Mouse (Mus musculus): ENCODE measurements around the gene Rbks. TPM values are rescaled to one million over a fixed set of nuclear protein-coding genes. Genes with fewer than 3 reads are reported as not detected.

Rbks gene
- 1.7 and 3.0 TPM in 2 replicates for polyA plus RNA-seq (2016; fragmentation: Nextera tagmentation; extraction: Ambion mirVana)

DNA sequence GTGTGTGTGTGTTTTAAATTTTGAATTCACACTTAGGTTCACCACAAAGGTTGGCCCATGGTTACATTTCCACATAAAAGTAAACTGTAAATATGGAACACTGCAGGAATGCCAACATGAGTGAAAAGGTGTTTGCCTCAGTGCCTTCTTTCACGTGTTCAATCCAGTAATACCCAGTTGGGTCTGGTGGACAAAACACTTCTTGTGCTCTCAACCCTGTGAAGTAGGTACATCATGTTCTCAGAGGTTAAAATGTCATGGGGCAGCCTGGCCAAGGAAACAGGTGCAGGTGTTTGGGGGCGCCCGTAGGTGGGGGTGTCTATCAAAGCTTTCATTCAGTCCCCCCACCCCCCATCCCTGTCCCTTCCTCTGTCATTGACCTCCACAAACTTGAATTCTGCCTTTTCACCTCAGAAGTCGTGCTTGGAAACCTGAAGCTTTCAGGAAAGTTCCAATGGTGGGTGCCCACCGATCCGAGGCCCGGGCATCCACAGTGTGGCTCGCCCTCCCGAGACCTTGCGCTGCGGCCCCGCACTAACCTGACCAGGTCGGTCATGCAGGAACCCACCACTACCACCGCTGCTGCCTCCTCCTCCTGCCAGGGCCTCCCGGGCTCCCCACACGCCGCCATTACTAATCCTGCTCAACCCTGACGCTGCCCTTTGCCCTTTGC lies at the start of gene Rbks:
Gene Rbks (minus strand): TSS at position 657 of the 673 bp plus-strand sequence.
- no peaks in the 10 kb centered on the region; the same call in 1 of the 2 replicates for H3K4me1 ChIP-seq (replicated peaks)
- peak within 1 kb of the TSS; percentile 76 for H3K4me3 ChIP-seq (replicated peaks)
- no peaks in the 10 kb centered on the region for H3K9me3 ChIP-seq
- 6% methylated on average over 18 of the region's 18 CpGs for WGBS
- H3K27me3 ChIP-seq: no peaks in the 10 kb centered on the region
- ATAC-seq (ENCODE audit: insufficient number of reproducible peaks, insufficient read depth, low FRiP score, low TSS enrichment, low read depth): peak; percentile 8; the same call in 1 of the 2 replicates
- peak within 1 kb of the TSS; percentile 74 for H3K4me2 ChIP-seq
- peak within 1 kb of the TSS; percentile 87 for H3K27ac ChIP-seq
- peak within 1 kb of the TSS; percentile 79 for H3K9ac ChIP-seq (replicated peaks)
- no peaks in the 10 kb centered on the region for H3K36me3 ChIP-seq

GRCm38 (mm10) chr5:31742521-31743031 lies 45.1 kb upstream of the Rbks start:
- Histone ChIP-seq H3K9ac (replicated peaks) (no peak overlapping the region), H3K4me2 (no peak overlapping the region), H3K4me3 (replicated peaks) (no peak overlapping the region), H3K36me3 (no peaks in the 10 kb centered on the region), H3K4me1 (replicated peaks) (no peaks in the 10 kb centered on the region), H3K27me3 (no peaks in the 10 kb centered on the region), H3K27ac (no peak overlapping the region), H3K9me3 (no peaks in the 10 kb centered on the region)
- WGBS: 34% methylated on average over 4 of the region's 4 CpGs
- ATAC-seq (ENCODE audit: insufficient number of reproducible peaks, insufficient read depth, low FRiP score, low TSS enrichment, low read depth): no peak

- H3K4me2 ChIP-seq: no peak overlapping the region
- no peak overlapping the region for H3K9ac ChIP-seq (replicated peaks)
- WGBS: 98% methylated on average over 1 of the region's 1 CpGs
- no peaks in the 10 kb centered on the region for H3K4me1 ChIP-seq (replicated peaks)
- H3K9me3 ChIP-seq: no peaks in the 10 kb centered on the region
- no peaks in the 10 kb centered on the region for H3K36me3 ChIP-seq
- H3K27ac ChIP-seq: no peak overlapping the region
- no peak for ATAC-seq (ENCODE audit: insufficient number of reproducible peaks, insufficient read depth, low FRiP score, low TSS enrichment, low read depth)
- H3K4me3 ChIP-seq (replicated peaks): no peak overlapping the region
- H3K27me3 ChIP-seq: no peaks in the 10 kb centered on the region
Measured at GRCm38 (mm10) chr5:31741931-31742330, 44.5 kb upstream of the Rbks start.

DNA sequence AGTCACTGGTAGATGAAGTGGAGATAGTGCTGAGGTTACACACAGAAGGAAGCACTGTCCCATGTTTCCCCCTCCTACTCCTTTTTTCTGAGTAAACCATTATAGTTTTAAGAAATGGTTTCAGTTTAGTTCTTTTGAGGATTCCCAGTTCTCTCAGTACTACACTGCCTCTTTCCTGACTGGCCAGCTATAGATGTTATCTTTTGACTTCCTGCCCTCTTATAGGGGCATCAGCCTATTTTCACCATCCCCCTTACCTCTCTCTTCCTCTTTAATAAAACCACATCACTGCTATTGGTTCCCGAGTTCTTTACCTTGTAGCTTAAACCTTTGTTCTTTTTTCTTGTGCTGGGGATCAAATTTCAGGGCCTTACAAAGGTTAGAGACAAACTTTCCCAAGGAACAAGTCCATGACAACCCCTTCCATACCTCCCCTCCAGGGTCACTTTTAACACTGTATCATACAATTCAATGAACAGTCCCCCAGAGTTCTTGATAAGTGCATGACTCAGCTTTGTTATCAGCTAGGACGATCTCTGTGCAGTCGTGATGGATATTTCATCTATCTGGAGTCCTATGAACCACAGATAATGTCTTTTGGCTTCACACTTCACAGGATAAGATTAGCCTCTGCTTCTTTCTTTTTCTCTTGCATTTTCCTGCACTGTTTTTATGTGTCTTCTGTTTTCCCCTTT lies 35.4 kb upstream of the Rbks start:
- Histone ChIP-seq H3K27ac (no peak overlapping the region), H3K9ac (replicated peaks) (no peak overlapping the region), H3K36me3 (no peaks in the 10 kb centered on the region), H3K4me2 (no peak overlapping the region), H3K4me1 (replicated peaks) (no peaks in the 10 kb centered on the region; the same call in 1 of the 2 replicates), H3K4me3 (replicated peaks) (no peak overlapping the region), H3K27me3 (no peaks in the 10 kb centered on the region), H3K9me3 (no peaks in the 10 kb centered on the region)
- WGBS: 45% methylated on average over 3 of the region's 3 CpGs
- ATAC-seq (ENCODE audit: insufficient number of reproducible peaks, insufficient read depth, low FRiP score, low TSS enrichment, low read depth): no peak

DNA sequence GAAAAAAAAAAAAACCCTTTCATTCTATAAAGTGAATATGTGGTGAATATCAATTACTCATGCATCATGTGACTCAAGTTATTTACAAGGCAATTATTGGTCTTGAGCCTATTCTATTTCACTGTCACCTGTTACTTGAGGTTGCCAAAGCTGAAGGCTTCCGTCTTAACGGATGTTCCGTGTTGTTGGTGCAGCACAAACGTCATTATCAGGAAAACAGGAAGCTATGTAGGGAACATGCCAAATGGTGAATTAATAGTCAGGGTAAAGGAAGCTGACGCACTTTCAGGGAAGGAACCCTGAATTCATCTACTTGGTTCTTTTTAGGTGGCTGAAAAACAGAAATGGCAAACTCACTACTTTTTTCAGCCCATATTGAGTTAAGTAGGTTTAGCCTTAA lies 30.0 kb upstream of the Rbks start:
- ATAC-seq (ENCODE audit: insufficient number of reproducible peaks, insufficient read depth, low FRiP score, low TSS enrichment, low read depth): no peak
- H3K36me3 ChIP-seq: no peaks in the 10 kb centered on the region
- no peaks in the 10 kb centered on the region for H3K27me3 ChIP-seq
- no peaks in the 10 kb centered on the region for H3K4me1 ChIP-seq (replicated peaks)
- no peak overlapping the region for H3K27ac ChIP-seq
- H3K4me2 ChIP-seq: no peak overlapping the region
- no peaks in the 10 kb centered on the region for H3K9me3 ChIP-seq
- H3K4me3 ChIP-seq (replicated peaks): no peak overlapping the region
- WGBS: 86% methylated on average over 5 of the region's 5 CpGs
- no peak overlapping the region for H3K9ac ChIP-seq (replicated peaks)

DNA sequence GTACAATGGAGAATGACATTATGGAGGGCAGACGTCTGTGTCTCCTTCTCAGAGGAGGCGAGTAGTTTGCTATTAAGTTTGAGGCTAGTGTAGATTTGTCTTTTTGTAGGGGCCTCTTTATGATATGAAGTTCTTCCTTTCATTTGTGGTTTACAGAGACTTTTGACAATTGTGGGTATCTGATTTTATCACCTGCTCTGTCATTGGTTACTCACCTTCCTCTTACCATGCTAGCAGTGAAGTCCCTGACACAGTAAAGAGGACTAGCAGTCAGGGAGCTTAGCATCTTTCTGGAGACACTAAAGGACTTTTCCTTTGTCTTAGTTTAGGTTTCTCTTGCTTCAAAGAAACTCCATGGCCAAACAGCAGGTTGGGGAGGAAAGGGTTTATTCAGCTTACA lies 28.5 kb upstream of the Rbks start:
- Histone ChIP-seq H3K4me3 (replicated peaks) (no peak overlapping the region), H3K27me3 (no peaks in the 10 kb centered on the region), H3K4me1 (replicated peaks) (no peaks in the 10 kb centered on the region), H3K4me2 (no peak overlapping the region), H3K9ac (replicated peaks) (no peak overlapping the region), H3K9me3 (no peaks in the 10 kb centered on the region), H3K36me3 (no peaks in the 10 kb centered on the region), H3K27ac (no peak overlapping the region)
- ATAC-seq (ENCODE audit: insufficient number of reproducible peaks, insufficient read depth, low FRiP score, low TSS enrichment, low read depth): no peak
- WGBS: 91% methylated on average over 2 of the region's 2 CpGs

- no peaks in the 10 kb centered on the region for H3K9me3 ChIP-seq
- H3K9ac ChIP-seq (replicated peaks): no peak overlapping the region
- H3K27ac ChIP-seq: no peak overlapping the region
- H3K27me3 ChIP-seq: no peaks in the 10 kb centered on the region
- no peak overlapping the region for H3K4me3 ChIP-seq (replicated peaks)
- H3K36me3 ChIP-seq: no peaks in the 10 kb centered on the region
- 80% methylated on average over 6 of the region's 6 CpGs for WGBS
- ATAC-seq (ENCODE audit: insufficient number of reproducible peaks, insufficient read depth, low FRiP score, low TSS enrichment, low read depth): no peak
- no peak overlapping the region for H3K4me2 ChIP-seq
- H3K4me1 ChIP-seq (replicated peaks): no peaks in the 10 kb centered on the region
Measured at GRCm38 (mm10) chr5:31724519-31724918, 27.1 kb upstream of the Rbks start.

- Histone ChIP-seq H3K9me3 (no peaks in the 10 kb centered on the region), H3K9ac (replicated peaks) (no peak overlapping the region), H3K27me3 (no peaks in the 10 kb centered on the region), H3K4me1 (replicated peaks) (no peaks in the 10 kb centered on the region), H3K4me2 (no peak overlapping the region), H3K27ac (no peak overlapping the region), H3K36me3 (no peaks in the 10 kb centered on the region), H3K4me3 (replicated peaks) (no peak overlapping the region)
- WGBS: 57% methylated on average over 4 of the region's 4 CpGs
- ATAC-seq (ENCODE audit: insufficient number of reproducible peaks, insufficient read depth, low FRiP score, low TSS enrichment, low read depth): no peak
Measured at GRCm38 (mm10) chr5:31715486-31716150, 18.2 kb upstream of the Rbks start.

DNA sequence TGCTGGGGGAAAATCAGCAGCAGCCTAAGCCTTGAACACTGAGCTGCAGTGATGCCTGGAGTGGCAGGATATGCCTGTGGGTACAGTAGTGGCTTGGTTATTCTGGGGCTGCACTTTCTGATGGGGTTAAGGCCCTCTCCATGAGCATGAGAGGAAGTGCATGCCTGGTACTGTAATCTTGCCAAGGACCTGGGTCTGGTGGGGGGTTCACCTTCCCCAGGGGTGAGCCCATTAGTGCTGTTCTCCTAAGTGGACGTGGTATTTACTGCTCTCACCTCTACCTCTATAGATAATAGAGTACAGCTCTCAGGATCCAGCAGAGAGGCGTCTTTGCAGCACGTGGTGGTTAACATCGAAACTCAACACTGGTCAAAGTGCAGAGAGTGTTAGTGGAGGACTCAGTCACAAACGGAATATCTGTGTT lies 16.4 kb upstream of the Rbks start:
- Histone ChIP-seq H3K4me1 (replicated peaks) (no peaks in the 10 kb centered on the region), H3K4me2 (no peak overlapping the region), H3K4me3 (replicated peaks) (no peak overlapping the region), H3K27me3 (no peaks in the 10 kb centered on the region), H3K36me3 (no peaks in the 10 kb centered on the region), H3K9me3 (no peaks in the 10 kb centered on the region), H3K27ac (no peak overlapping the region), H3K9ac (replicated peaks) (no peak overlapping the region)
- 68% methylated on average over 5 of the region's 5 CpGs for WGBS
- no peak for ATAC-seq (ENCODE audit: insufficient number of reproducible peaks, insufficient read depth, low FRiP score, low TSS enrichment, low read depth)

DNA sequence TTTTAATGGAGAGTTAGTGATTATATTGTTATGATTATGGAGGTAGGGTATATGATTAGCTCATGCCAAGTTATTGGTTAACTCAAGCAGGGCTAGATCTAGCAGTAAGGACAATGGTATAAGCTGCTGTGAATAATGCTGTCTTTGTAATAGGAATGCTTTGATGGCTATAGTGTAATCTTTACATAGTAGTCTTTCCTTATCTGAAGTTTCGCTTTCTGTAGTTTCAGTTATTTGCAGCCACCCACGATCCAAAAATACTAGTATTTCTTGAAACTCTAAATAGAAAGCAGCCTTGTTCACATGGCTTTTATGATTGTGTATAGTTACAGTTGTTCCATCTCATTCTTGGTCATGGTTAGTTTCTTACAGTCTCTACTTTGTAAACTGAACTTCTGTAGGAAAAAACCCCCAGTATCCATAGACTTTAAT lies 15.9 kb upstream of the Rbks start:
- WGBS: 91% methylated on average over 2 of the region's 2 CpGs
- H3K4me1 ChIP-seq (replicated peaks): no peaks in the 10 kb centered on the region
- H3K36me3 ChIP-seq: no peaks in the 10 kb centered on the region
- no peak for ATAC-seq (ENCODE audit: insufficient number of reproducible peaks, insufficient read depth, low FRiP score, low TSS enrichment, low read depth)
- no peak overlapping the region for H3K4me2 ChIP-seq
- no peak overlapping the region for H3K4me3 ChIP-seq (replicated peaks)
- no peaks in the 10 kb centered on the region for H3K9me3 ChIP-seq
- H3K27me3 ChIP-seq: no peaks in the 10 kb centered on the region
- no peak overlapping the region for H3K9ac ChIP-seq (replicated peaks)
- no peak overlapping the region for H3K27ac ChIP-seq

GRCm38 (mm10) chr5:31709389-31709788 lies 12.0 kb upstream of the Rbks start:
- Histone ChIP-seq H3K36me3 (0 out of 2 replicates have a peak, but pooled peaks cover 3% of the 10 kb centered on the region), H3K27me3 (no peaks in the 10 kb centered on the region), H3K27ac (no peak overlapping the region), H3K9me3 (no peaks in the 10 kb centered on the region), H3K4me2 (no peak overlapping the region), H3K4me3 (replicated peaks) (no peak overlapping the region), H3K9ac (replicated peaks) (no peak overlapping the region), H3K4me1 (replicated peaks) (no peaks in the 10 kb centered on the region)
- 73% methylated on average over 1 of the region's 1 CpGs for WGBS
- no peak for ATAC-seq (ENCODE audit: insufficient number of reproducible peaks, insufficient read depth, low FRiP score, low TSS enrichment, low read depth)

Data from limb, embryonic 12.5 days (tissue).